Mouse (Mus musculus): ENCODE measurements around the gene Nsg1. TPM values are rescaled to one million over a fixed set of nuclear protein-coding genes. Genes with fewer than 3 reads are reported as not detected.

Nsg1 gene
- total RNA-seq, 2 experiments from 2014 or later = 417 to 506 TPM

- intact Hi-C loops (cut with DNase I) = no loop called here
- TF ChIP-seq CTCF (IDR thresholded peaks at IDR 0.05) = no peak
These were observed 14.7 kb upstream of the Nsg1 start for GRCm38 (mm10) chr5:38174256-38174912.

GRCm38 (mm10) chr5:38173766-38174165 lies 14.1 kb upstream of the Nsg1 start:
- H3K4me3 ChIP-seq = no peak overlapping the region
- DNase-seq (ENCODE audit: extremely low spot score in 1 of 2, low spot score in 2 of 2) = no peak
- no peak overlapping the region for H3K27ac ChIP-seq
- no peak for TF ChIP-seq CTCF (IDR thresholded peaks at IDR 0.05)
- intact Hi-C loops (cut with DNase I) = no loop called here

More at GRCm38 (mm10) chr5:38174256-38174912, 14.7 kb upstream of the Nsg1 start:
- no peak for DNase-seq (ENCODE audit: extremely low spot score in 1 of 2, low spot score in 2 of 2)
- Histone ChIP-seq H3K4me3 (no peak overlapping the region), H3K27ac (no peak overlapping the region)

GRCm38 (mm10) chr5:38168497-38168896 lies 8.8 kb upstream of the Nsg1 start:
- DNase-seq (ENCODE audit: extremely low spot score in 1 of 2, low spot score in 2 of 2) = no peak
- TF ChIP-seq CTCF (IDR thresholded peaks at IDR 0.05) = no peak
- Histone ChIP-seq H3K4me3 (no peak overlapping the region), H3K27ac (no peak overlapping the region)
- intact Hi-C loops (cut with DNase I) = no loop called here

GRCm38 (mm10) chr5:38158947-38159633 lies 617 bp downstream of the Nsg1 start:
- Histone ChIP-seq H3K4me3 (peak overlapping the region; percentile 93), H3K27ac (peak overlapping the region; percentile 98)
- peak; percentile 83 for DNase-seq (ENCODE audit: extremely low spot score in 1 of 2, low spot score in 2 of 2)
- TF ChIP-seq CTCF (IDR thresholded peaks at IDR 0.05) = no peak
- intact Hi-C loops (cut with DNase I) = loop anchor here (2.0 kb wide), 1 partner anchor 42 kb away; no protein-coding TSS in a partner anchor

- TF ChIP-seq CTCF (IDR thresholded peaks at IDR 0.05) = no peak
These were observed 1.2 kb downstream of the Nsg1 start for GRCm38 (mm10) chr5:38158501-38158946.

GRCm38 (mm10) chr5:38157481-38158020 lies 2.2 kb downstream of the Nsg1 start:
- no peak for DNase-seq (ENCODE audit: extremely low spot score in 1 of 2, low spot score in 2 of 2)
- Histone ChIP-seq H3K4me3 (peak overlapping the region; percentile 93), H3K27ac (peak overlapping the region; percentile 98)
- intact Hi-C loops (cut with DNase I) = loop anchor here (2.0 kb wide), 1 partner anchor 41 kb away; no protein-coding TSS in a partner anchor
- no peak for TF ChIP-seq CTCF (IDR thresholded peaks at IDR 0.05)

More at GRCm38 (mm10) chr5:38158501-38158946, 1.2 kb downstream of the Nsg1 start:
- Histone ChIP-seq H3K4me3 (peak overlapping the region; percentile 93), H3K27ac (peak overlapping the region; percentile 98)
- DNase-seq (ENCODE audit: extremely low spot score in 1 of 2, low spot score in 2 of 2) = peak; percentile 61 to 70
- intact Hi-C loops (cut with DNase I) = loop anchor here (2.0 kb wide), 1 partner anchor 42 kb away; no protein-coding TSS in a partner anchor

- no peak for DNase-seq (ENCODE audit: extremely low spot score in 1 of 2, low spot score in 2 of 2)
- Histone ChIP-seq H3K4me3 (no peak overlapping the region), H3K27ac (peak overlapping the region; percentile 61; the same call in 1 of the 2 replicates)
These were observed 6.1 kb downstream of the Nsg1 start for GRCm38 (mm10) chr5:38153636-38154035.

GRCm38 (mm10) chr5:38152201-38153108 lies 7.3 kb downstream of the Nsg1 start:
- peak overlapping the region; percentile 87 for H3K27ac ChIP-seq
- no peak for DNase-seq (ENCODE audit: extremely low spot score in 1 of 2, low spot score in 2 of 2)
- H3K4me3 ChIP-seq = no peak overlapping the region
- TF ChIP-seq CTCF (IDR thresholded peaks at IDR 0.05) = no peak
- intact Hi-C loops (cut with DNase I) = no loop called here

More at GRCm38 (mm10) chr5:38153636-38154035, 6.1 kb downstream of the Nsg1 start:
- intact Hi-C loops (cut with DNase I) = no loop called here
- no peak for TF ChIP-seq CTCF (IDR thresholded peaks at IDR 0.05)

- Histone ChIP-seq H3K4me3 (no peak overlapping the region), H3K27ac (peak overlapping the region; percentile 87)
- DNase-seq (ENCODE audit: extremely low spot score in 1 of 2, low spot score in 2 of 2) = peak; percentile 51 to 58
- TF ChIP-seq CTCF (IDR thresholded peaks at IDR 0.05) = no peak
- intact Hi-C loops (cut with DNase I) = no loop called here
These were observed 8.4 kb downstream of the Nsg1 start for GRCm38 (mm10) chr5:38151264-38151663.

- no peak overlapping the region for H3K27ac ChIP-seq
- intact Hi-C loops (cut with DNase I) = no loop called here
- TF ChIP-seq CTCF (IDR thresholded peaks at IDR 0.05) = no peak
- no peak for DNase-seq (ENCODE audit: extremely low spot score in 1 of 2, low spot score in 2 of 2)
- H3K4me3 ChIP-seq = no peak overlapping the region
These were observed 13.2 kb downstream of the Nsg1 start for GRCm38 (mm10) chr5:38146524-38146923.

GRCm38 (mm10) chr5:38140893-38141292 lies 18.8 kb downstream of the Nsg1 start:
- DNase-seq (ENCODE audit: extremely low spot score in 1 of 2, low spot score in 2 of 2) = no peak
- intact Hi-C loops (cut with DNase I) = no loop called here
- no peak overlapping the region for H3K4me3 ChIP-seq
- no peak for TF ChIP-seq CTCF (IDR thresholded peaks at IDR 0.05)
- H3K27ac ChIP-seq = no peak overlapping the region

Data from left cerebral cortex, adult 2 months (tissue).